Mouse (Mus musculus): ENCODE measurements around the gene Hoxc6. TPM values are rescaled to one million over a fixed set of nuclear protein-coding genes. Genes with fewer than 3 reads are reported as not detected.

The Hoxc6 gene
- total RNA-seq, 1 experiment: 0.58 TPM

- Histone ChIP-seq H3K36me3 (ENCODE audit: control insufficient read depth, insufficient read depth, low read length, poor library complexity, severe bottlenecking) (no peaks in the 10 kb centered on the region), H3K9me3 (ENCODE audit: control insufficient read depth, insufficient read depth, low read depth, low read length) (no peaks in the 10 kb centered on the region), H3K4me1 (ENCODE audit: control insufficient read depth in 2 of 2, insufficient read depth in 2 of 2, low read length in 2 of 2, poor library complexity in 1 of 2) (peaks cover 0 to 3% of the 10 kb centered on the region in 2 experiments; a peak in 1 of 4 replicates), H3K9ac (ENCODE audit: insufficient read depth, low read depth, low read length, poor library complexity, severe bottlenecking) (no peak overlapping the region), H3K27ac (ENCODE audit: insufficient read depth, low read depth, low read length, poor library complexity, severe bottlenecking) (no peak overlapping the region), H3K4me3 (ENCODE audit: insufficient read depth in 1 of 2, low read depth in 1 of 2, low read length in 2 of 2, poor library complexity in 1 of 2, severe bottlenecking in 1 of 2) (no peak overlapping the region)
- in situ Hi-C loops (cut with MboI; ENCODE audit: low sequenced_read_pairs in 2 of 2, unreplicated experiment in 2 of 2): loop anchor here in 1 of 2 experiments (10.0 kb wide), 1 partner anchor 164 kb away; no protein-coding TSS in a partner anchor
- no peak for DNase-seq (ENCODE audit: low read depth, low spot score)
- no peak for TF ChIP-seq MAFK (IDR thresholded peaks at IDR 0.05; ENCODE audit: insufficient read depth, low read depth, low read length)
- no peak for TF ChIP-seq CHD2 (IDR thresholded peaks at IDR 0.05; ENCODE audit: low read depth, low read length)
- TF ChIP-seq ZC3H11A (IDR thresholded peaks at IDR 0.05; ENCODE audit: borderline replicate concordance, low read depth, low read length): no peak
- no peak for TF ChIP-seq ZNF384 (IDR thresholded peaks at IDR 0.05; ENCODE audit: low read depth, low read length)
- no peak for TF ChIP-seq HCFC1 (IDR thresholded peaks at IDR 0.05; ENCODE audit: borderline replicate concordance, insufficient read depth, low read length)
Measured at GRCm38 (mm10) chr15:103010847-103011555, 12.9 kb downstream of the Hoxc6 start.

- TF ChIP-seq HCFC1 (IDR thresholded peaks at IDR 0.05; ENCODE audit: borderline replicate concordance, insufficient read depth, low read length) (no peak), CHD2 (IDR thresholded peaks at IDR 0.05; ENCODE audit: low read depth, low read length) (no peak), MAFK (IDR thresholded peaks at IDR 0.05; ENCODE audit: insufficient read depth, low read depth, low read length) (no peak), ZC3H11A (IDR thresholded peaks at IDR 0.05; ENCODE audit: borderline replicate concordance, low read depth, low read length) (no peak), ZNF384 (IDR thresholded peaks at IDR 0.05; ENCODE audit: low read depth, low read length) (no peak)
- no peak overlapping the region for H3K27ac ChIP-seq (ENCODE audit: insufficient read depth, low read depth, low read length, poor library complexity, severe bottlenecking)
- DNase-seq (ENCODE audit: low read depth, low spot score): no peak
- H3K9ac ChIP-seq (ENCODE audit: insufficient read depth, low read depth, low read length, poor library complexity, severe bottlenecking): no peak overlapping the region
- in situ Hi-C loops (cut with MboI; ENCODE audit: low sequenced_read_pairs in 2 of 2, unreplicated experiment in 2 of 2): loop anchor here in 1 of 2 experiments (10.0 kb wide), 1 partner anchor 163 kb away; no protein-coding TSS in a partner anchor
- H3K9me3 ChIP-seq (ENCODE audit: control insufficient read depth, insufficient read depth, low read depth, low read length): no peaks in the 10 kb centered on the region
- peaks cover 0 to 3% of the 10 kb centered on the region in 2 experiments; a peak in 1 of 4 replicates for H3K4me1 ChIP-seq (ENCODE audit: control insufficient read depth in 2 of 2, insufficient read depth in 2 of 2, low read length in 2 of 2, poor library complexity in 1 of 2)
- no peak overlapping the region for H3K4me3 ChIP-seq (ENCODE audit: insufficient read depth in 1 of 2, low read depth in 1 of 2, low read length in 2 of 2, poor library complexity in 1 of 2, severe bottlenecking in 1 of 2)
- no peaks in the 10 kb centered on the region for H3K36me3 ChIP-seq (ENCODE audit: control insufficient read depth, insufficient read depth, low read length, poor library complexity, severe bottlenecking)
Measured at GRCm38 (mm10) chr15:103011928-103012486, 13.9 kb downstream of the Hoxc6 start.

- Histone ChIP-seq H3K4me1 (ENCODE audit: control insufficient read depth in 2 of 2, insufficient read depth in 2 of 2, low read length in 2 of 2, poor library complexity in 1 of 2) (peaks cover 0 to 3% of the 10 kb centered on the region in 2 experiments; a peak in 1 of 4 replicates), H3K9ac (ENCODE audit: insufficient read depth, low read depth, low read length, poor library complexity, severe bottlenecking) (no peak overlapping the region), H3K27ac (ENCODE audit: insufficient read depth, low read depth, low read length, poor library complexity, severe bottlenecking) (no peak overlapping the region), H3K4me3 (ENCODE audit: insufficient read depth in 1 of 2, low read depth in 1 of 2, low read length in 2 of 2, poor library complexity in 1 of 2, severe bottlenecking in 1 of 2) (peak overlapping the region; percentile 3 to 10; a peak in 3 of 4 replicates), H3K9me3 (ENCODE audit: control insufficient read depth, insufficient read depth, low read depth, low read length) (no peaks in the 10 kb centered on the region), H3K36me3 (ENCODE audit: control insufficient read depth, insufficient read depth, low read length, poor library complexity, severe bottlenecking) (no peaks in the 10 kb centered on the region)
- in situ Hi-C loops (cut with MboI; ENCODE audit: low sequenced_read_pairs in 2 of 2, unreplicated experiment in 2 of 2): loop anchor here in 1 of 2 experiments (10.0 kb wide), 1 partner anchor 161 kb away; no protein-coding TSS in a partner anchor
- TF ChIP-seq ZNF384 (IDR thresholded peaks at IDR 0.05; ENCODE audit: low read depth, low read length) (peak; percentile 70), HCFC1 (IDR thresholded peaks at IDR 0.05; ENCODE audit: borderline replicate concordance, insufficient read depth, low read length) (no peak)
- DNase-seq (ENCODE audit: low read depth, low spot score): no peak
Measured at GRCm38 (mm10) chr15:103013238-103013984, 15.4 kb downstream of the Hoxc6 start.

DNA sequence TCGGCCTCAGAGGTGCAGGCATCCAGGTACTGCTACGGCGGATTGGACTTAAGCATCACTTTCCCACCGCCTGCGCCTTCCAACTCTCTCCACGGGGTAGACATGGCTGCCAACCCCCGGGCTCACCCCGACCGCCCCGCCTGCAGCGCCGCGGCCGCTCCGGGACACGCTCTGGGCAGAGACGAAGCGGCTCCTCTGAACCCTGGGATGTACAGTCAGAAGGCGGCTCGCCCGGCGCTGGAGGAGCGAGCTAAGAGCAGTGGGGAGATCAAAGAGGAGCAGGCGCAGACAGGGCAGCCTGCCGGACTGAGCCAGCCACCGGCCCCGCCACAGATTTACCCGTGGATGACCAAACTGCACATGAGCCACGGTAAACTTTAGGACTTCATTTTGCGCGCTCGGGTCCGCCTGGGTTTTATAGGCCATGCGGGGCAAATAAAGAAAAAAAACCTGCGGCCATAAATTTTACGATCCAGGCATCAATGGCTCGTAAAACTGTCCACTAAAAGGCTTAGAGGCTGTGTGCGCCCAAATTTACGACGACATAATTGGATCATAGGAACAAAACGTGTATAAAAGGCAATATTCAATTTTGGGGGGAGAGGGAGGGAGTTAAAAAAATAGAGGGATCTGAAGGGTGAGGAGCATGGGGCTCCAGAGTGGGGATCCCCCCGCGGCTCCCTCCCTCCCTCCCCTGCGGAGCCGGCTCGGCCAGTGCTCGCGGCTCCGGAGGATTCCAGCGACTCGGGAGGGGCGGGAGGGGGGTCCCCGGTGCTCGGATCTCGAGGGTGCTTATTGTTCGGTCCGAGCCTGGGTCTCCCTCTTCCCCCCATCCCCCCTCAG lies 16.3 kb downstream of the Hoxc6 start:
- H3K36me3 ChIP-seq (ENCODE audit: control insufficient read depth, insufficient read depth, low read length, poor library complexity, severe bottlenecking): no peaks in the 10 kb centered on the region
- in situ Hi-C loops (cut with MboI; ENCODE audit: low sequenced_read_pairs in 2 of 2, unreplicated experiment in 2 of 2): loop anchor here in 1 of 2 experiments (10.0 kb wide), 1 partner anchor 160 kb away; no protein-coding TSS in a partner anchor
- peaks cover 0 to 3% of the 10 kb centered on the region in 2 experiments; a peak in 1 of 4 replicates for H3K4me1 ChIP-seq (ENCODE audit: control insufficient read depth in 2 of 2, insufficient read depth in 2 of 2, low read length in 2 of 2, poor library complexity in 1 of 2)
- no peaks in the 10 kb centered on the region for H3K9me3 ChIP-seq (ENCODE audit: control insufficient read depth, insufficient read depth, low read depth, low read length)
- no peak for DNase-seq (ENCODE audit: low read depth, low spot score)
- peak overlapping the region; percentile 29 to 38 for H3K4me3 ChIP-seq (ENCODE audit: insufficient read depth in 1 of 2, low read depth in 1 of 2, low read length in 2 of 2, poor library complexity in 1 of 2, severe bottlenecking in 1 of 2)
- H3K9ac ChIP-seq (ENCODE audit: insufficient read depth, low read depth, low read length, poor library complexity, severe bottlenecking): no peak overlapping the region
- no peak for TF ChIP-seq ZC3H11A (IDR thresholded peaks at IDR 0.05; ENCODE audit: borderline replicate concordance, low read depth, low read length)
- no peak for TF ChIP-seq CHD2 (IDR thresholded peaks at IDR 0.05; ENCODE audit: low read depth, low read length)
- no peak for TF ChIP-seq ZNF384 (IDR thresholded peaks at IDR 0.05; ENCODE audit: low read depth, low read length)
- no peak for TF ChIP-seq HCFC1 (IDR thresholded peaks at IDR 0.05; ENCODE audit: borderline replicate concordance, insufficient read depth, low read length)
- TF ChIP-seq MAFK (IDR thresholded peaks at IDR 0.05; ENCODE audit: insufficient read depth, low read depth, low read length): no peak
- no peak overlapping the region for H3K27ac ChIP-seq (ENCODE audit: insufficient read depth, low read depth, low read length, poor library complexity, severe bottlenecking)

All from ES-E14 (cell line).